Mouse (Mus musculus) myocyte (in vitro differentiated cells): ENCODE data around the gene Rnf126.
"Not testable (repeated sequence)": the region's sequence is repeated elsewhere in the genome, so short reads cannot be mapped to it uniquely, and the experiment has no call there.

ENCODE experiments used
- MAX ChIP-seq: IDR thresholded peaks from one replicate; pipeline ENCODE4 v1.6.1; 2011; ENCODE audit warnings: low read depth, mild to moderate bottlenecking, control low read depth
- MYOD1 ChIP-seq, 3 experiments: IDR thresholded peaks; one replicate each; pipeline ENCODE4 v1.6.1; 2011; ENCODE audit warnings: control low read depth in 2 of 3, low read depth in 2 of 3, mild to moderate bottlenecking in 2 of 3, moderate library complexity in 1 of 3; ENCODE audit not compliant: insufficient read length in 2 of 3, control insufficient read depth in 1 of 3
- POLR2A ChIP-seq: IDR thresholded peaks from one replicate; pipeline ENCODE4 v1.6.1; 2011; ENCODE audit warnings: low read depth, mild to moderate bottlenecking, control low read depth, moderate library complexity; ENCODE audit not compliant: insufficient read length
- TCF12 ChIP-seq: IDR thresholded peaks from one replicate; pipeline ENCODE4 v1.6.1; 2011; ENCODE audit warnings: mild to moderate bottlenecking, control low read depth; ENCODE audit not compliant: poor library complexity, insufficient read depth, severe bottlenecking
- USF1 ChIP-seq: IDR thresholded peaks from one replicate; pipeline ENCODE4 v1.6.1; 2011; ENCODE audit warnings: low read depth, mild to moderate bottlenecking, control low read depth, moderate library complexity

DNA sequence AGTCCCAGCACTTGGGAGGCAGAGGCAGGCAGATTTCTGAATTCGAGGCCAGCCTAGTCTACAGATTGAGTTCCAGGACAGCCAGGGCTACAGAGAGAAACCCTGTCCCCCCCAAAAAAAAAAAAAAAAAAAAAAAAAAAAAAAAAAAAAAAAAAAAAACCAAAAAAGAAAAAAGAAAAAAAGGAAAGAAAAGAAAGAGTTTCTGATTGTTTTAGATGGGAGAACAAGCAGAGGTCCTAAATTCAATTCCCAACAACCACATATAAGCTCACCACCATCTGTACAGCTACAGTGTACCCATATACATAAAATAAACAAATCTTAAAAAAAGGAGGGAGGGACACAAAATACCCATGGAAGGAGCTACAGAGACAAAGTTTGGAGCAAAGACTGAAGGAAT is 7.1 kb downstream of the Rnf126 start:
- TF ChIP-seq POLR2A; TCF12; USF1; MAX; MYOD1 (IDR thresholded peaks at IDR 0.05; ENCODE audit: control insufficient read depth in 1 of 3, insufficient read length in 2 of 3, low read depth in 2 of 3): not testable (repeated sequence)
